Mouse (Mus musculus): ENCODE results near the gene Mob1a. TPM values are rescaled to one million over a fixed set of nuclear protein-coding genes. Genes with fewer than 3 reads are reported as not detected.

Gene Mob1a
- total and polyA plus RNA-seq, 3 experiments, result 57.0 to 120 (median 74.7) TPM

- no peak for DNase-seq (ENCODE audit: low read depth, low spot score)
- Histone ChIP-seq H3K27me3 (ENCODE audit: control insufficient read depth in 1 of 2, insufficient read depth in 2 of 2, low read length in 2 of 2) (no peaks in the 10 kb centered on the region), H3K79me2 (ENCODE audit: control insufficient read depth, insufficient read depth, low read length, poor library complexity) (peaks cover 27% of the 10 kb centered on the region), H3K9me3 (replicated peaks; ENCODE audit: insufficient read depth, low read length) (no peaks in the 10 kb centered on the region), H3K27ac (ENCODE audit: control insufficient read depth, low read depth, low read length) (no peak overlapping the region), H3K4me1 (ENCODE audit: control insufficient read depth in 1 of 2, insufficient read depth in 2 of 2, low read length in 2 of 2) (peaks cover 4 to 9% of the 10 kb centered on the region in 2 experiments; a peak in 3 of 4 replicates), H3K9ac (ENCODE audit: control insufficient read depth, low read depth, low read length, poor library complexity, severe bottlenecking) (no peak overlapping the region), H3K36me3 (ENCODE audit: control insufficient read depth in 1 of 2, insufficient read depth in 2 of 2, low read length in 2 of 2) (peaks cover 14 to 35% of the 10 kb centered on the region in 2 experiments), H3K4me3 (ENCODE audit: control insufficient read depth in 1 of 2, insufficient read depth in 1 of 2, low read depth in 2 of 2, low read length in 2 of 2) (no peak overlapping the region)
- TF ChIP-seq POLR2AphosphoS2 (IDR thresholded peaks at IDR 0.05; ENCODE audit: low read length) (no peak), RCOR1 (IDR thresholded peaks at IDR 0.05; ENCODE audit: low read depth, low read length) (no peak), CHD2 (IDR thresholded peaks at IDR 0.05; ENCODE audit: low read length) (no peak)
These were observed 14.6 kb upstream of the Mob1a start for GRCm38 (mm10) chr6:83311206-83311605.

- peaks cover 4 to 9% of the 10 kb centered on the region in 2 experiments; a peak in 3 of 4 replicates for H3K4me1 ChIP-seq (ENCODE audit: control insufficient read depth in 1 of 2, insufficient read depth in 2 of 2, low read length in 2 of 2)
- peaks cover 14 to 35% of the 10 kb centered on the region in 2 experiments for H3K36me3 ChIP-seq (ENCODE audit: control insufficient read depth in 1 of 2, insufficient read depth in 2 of 2, low read length in 2 of 2)
- TF ChIP-seq CHD1 (IDR thresholded peaks at IDR 0.05; ENCODE audit: low read depth, low read length), result no peak
- TF ChIP-seq CTCF (IDR thresholded peaks at IDR 0.05 in 2 of 3, conservative IDR thresholded peaks at IDR 0.05 in 1 of 3; ENCODE audit: control insufficient read depth in 1 of 3, insufficient read depth in 1 of 3, low read depth in 2 of 3, low read length in 3 of 3, poor library complexity in 1 of 3, severe bottlenecking in 1 of 3), result no peak
- TF ChIP-seq SIN3A (IDR thresholded peaks at IDR 0.05; ENCODE audit: low read length), result no peak
- TF ChIP-seq UBTF (IDR thresholded peaks at IDR 0.05; ENCODE audit: borderline replicate concordance, insufficient read depth, low read depth, low read length), result no peak
- TF ChIP-seq GATA1 (IDR thresholded peaks at IDR 0.05; ENCODE audit: low read depth, low read length), result no peak
- no peak for TF ChIP-seq MYB (IDR thresholded peaks at IDR 0.05; ENCODE audit: low read depth, low read length)
- TF ChIP-seq EP300 (IDR thresholded peaks at IDR 0.05; ENCODE audit: low read depth in 1 of 2, low read length in 2 of 2), result no peak
- TF ChIP-seq POLR2AphosphoS5 (IDR thresholded peaks at IDR 0.05; ENCODE audit: borderline replicate concordance, low read depth, low read length), result no peak
- TF ChIP-seq RAD21 (IDR thresholded peaks at IDR 0.05; ENCODE audit: low read depth, low read length), result no peak
- no peak for TF ChIP-seq BHLHE40 (IDR thresholded peaks at IDR 0.05; ENCODE audit: borderline replicate concordance, low read depth, low read length)
- no peak for TF ChIP-seq TBP (IDR thresholded peaks at IDR 0.05; ENCODE audit: low read depth, low read length)
- TF ChIP-seq HCFC1 (IDR thresholded peaks at IDR 0.05; ENCODE audit: low read depth, low read length), result no peak
- no peak for TF ChIP-seq MAFK (IDR thresholded peaks at IDR 0.05; ENCODE audit: borderline replicate concordance, low read depth, low read length)
- no peak for TF ChIP-seq MYC (IDR thresholded peaks at IDR 0.05; ENCODE audit: low read depth, low read length)
- TF ChIP-seq MAZ (IDR thresholded peaks at IDR 0.05; ENCODE audit: low read depth, low read length), result no peak
- no peak for TF ChIP-seq ZKSCAN1 (IDR thresholded peaks at IDR 0.05; ENCODE audit: low read depth, low read length)
- TF ChIP-seq TAL1 (IDR thresholded peaks at IDR 0.05; ENCODE audit: low read length), result no peak
- peaks cover 34% of the 10 kb centered on the region for H3K79me2 ChIP-seq (ENCODE audit: control insufficient read depth, insufficient read depth, low read length, poor library complexity)
- H3K27ac ChIP-seq (ENCODE audit: control insufficient read depth, low read depth, low read length), result no peak overlapping the region
- H3K9ac ChIP-seq (ENCODE audit: control insufficient read depth, low read depth, low read length, poor library complexity, severe bottlenecking), result no peak overlapping the region
- H3K27me3 ChIP-seq (ENCODE audit: control insufficient read depth in 1 of 2, insufficient read depth in 2 of 2, low read length in 2 of 2), result no peaks in the 10 kb centered on the region
- no peaks in the 10 kb centered on the region for H3K9me3 ChIP-seq (replicated peaks; ENCODE audit: insufficient read depth, low read length)
- no peak overlapping the region for H3K4me3 ChIP-seq (ENCODE audit: control insufficient read depth in 1 of 2, insufficient read depth in 1 of 2, low read depth in 2 of 2, low read length in 2 of 2)
- no peak for DNase-seq (ENCODE audit: low read depth, low spot score)
These were observed 13.8 kb upstream of the Mob1a start for GRCm38 (mm10) chr6:83312021-83312420.

Measured in MEL (cell line).